Mouse (Mus musculus) left cerebral cortex, postnatal 14 days (tissue): ENCODE data around the gene Slc6a13. TPM values are rescaled to one million over a fixed set of nuclear protein-coding genes. Genes with fewer than 3 reads are reported as not detected.

ENCODE experiments used
- DNase-seq, 2 experiments: peaks; one replicate each; pipeline ENCODE4 v3.0.0; 2021 to 2022; ENCODE audit warnings: low spot score in 2 of 2, mixed read lengths in 1 of 2
- intact Hi-C: fragments of 180-260 bp; cut with DNase I; formaldehyde crosslinking; loops from one replicate; pipeline ENCODE4 v1.15.1; 2025
- long read RNA-seq, 2 experiments: library from polyadenylated mRNA; stranded (forward); transcript quantifications; one replicate each; pipeline ENCODE4 v2.0.0; 2021
- total RNA-seq, 2 experiments: library from RNA; stranded (reverse); gene quantifications; 2 replicates each; pipeline ENCODE4 v1.2.3; 2021

Gene Slc6a13
- 10 to 100 TPM; 19.9 to 21.4 TPM for total RNA-seq
- long read RNA-seq, experiment 1, transcript Slc6a13-201 (15 exons, 2,234 nt), result major isoform, 15 of 22 reads
- long read RNA-seq, experiment 1, partial matches to known transcripts, result 4 of 22 reads
- long read RNA-seq, experiment 1, other reads (novel, unspliced or antisense), result 3 of 22 reads
- long read RNA-seq, experiment 2, transcript Slc6a13-201 (15 exons, 2,234 nt), result major isoform, 32 of 35 reads
- long read RNA-seq, experiment 2, partial matches to known transcripts, result 0 of 35 reads
- long read RNA-seq, experiment 2, other reads (novel, unspliced or antisense), result 3 of 35 reads

DNA sequence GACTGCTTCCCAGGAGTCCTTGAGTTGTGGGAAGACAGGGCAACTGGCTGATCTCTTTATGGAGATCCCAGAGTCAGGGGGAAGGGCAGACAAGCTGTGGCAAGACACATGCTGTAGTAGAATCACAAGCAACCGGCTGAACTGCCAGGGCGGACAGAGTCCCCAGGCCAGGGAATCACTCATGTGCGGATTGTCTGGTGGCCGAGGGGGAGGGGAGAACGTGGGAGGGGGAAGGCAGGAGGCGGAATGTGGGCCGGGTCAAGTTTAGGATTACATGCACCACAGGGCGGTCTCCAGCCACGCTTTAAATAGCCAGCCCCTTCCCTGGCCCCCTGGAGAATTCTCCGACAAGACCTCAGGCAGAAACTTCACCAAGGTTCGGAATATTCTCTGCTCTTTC is at the start of gene Slc6a13:
Slc6a13 (plus strand) TSS at position 274 of the 400 bp plus-strand sequence.
- DNase-seq, result no peak
- intact Hi-C loops, result no loop called here

DNA sequence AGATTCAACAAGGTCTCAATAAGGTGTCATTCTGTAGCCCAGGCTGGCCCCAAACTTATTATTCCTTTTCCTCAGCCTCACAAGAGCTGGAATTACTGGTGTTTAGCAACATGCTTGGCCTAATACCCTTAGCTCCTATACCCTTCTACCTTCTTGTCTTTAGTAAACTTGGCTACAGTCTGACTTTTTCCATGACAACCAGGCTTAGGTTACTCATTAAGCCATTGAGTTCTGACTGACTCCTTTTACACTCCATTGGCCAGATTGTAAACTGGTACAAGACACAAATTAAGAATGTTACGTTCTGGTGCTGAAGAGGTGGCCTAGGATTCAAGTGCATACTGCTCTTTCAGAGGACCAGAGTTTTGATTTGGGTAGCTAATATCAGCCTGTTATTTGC is 49.6 kb upstream of the Slc6a13 start:
- intact Hi-C loops, result no loop called here
- DNase-seq, result no peak

DNA sequence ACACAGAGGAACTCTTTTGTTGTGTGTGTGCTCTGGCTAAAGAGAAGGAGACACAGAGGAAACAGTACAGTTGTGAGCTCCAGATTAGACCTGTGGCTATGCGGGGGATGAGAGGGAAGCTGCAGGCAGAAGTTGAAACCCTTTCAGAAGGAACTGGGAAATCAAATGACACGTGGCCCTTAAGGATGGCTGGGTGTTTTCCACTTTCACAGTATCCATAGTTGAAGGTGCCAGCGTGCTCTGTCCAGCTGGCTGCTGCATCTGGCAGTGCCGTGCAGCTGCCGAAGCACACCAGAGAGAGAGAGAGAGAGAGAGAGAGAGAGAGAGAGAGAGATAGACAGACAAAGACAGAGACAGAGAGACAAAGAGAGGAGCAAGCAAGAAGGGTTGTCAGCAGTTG is 48.8 kb upstream of the Slc6a13 start:
- intact Hi-C loops, result no loop called here
- DNase-seq, result no peak

DNA sequence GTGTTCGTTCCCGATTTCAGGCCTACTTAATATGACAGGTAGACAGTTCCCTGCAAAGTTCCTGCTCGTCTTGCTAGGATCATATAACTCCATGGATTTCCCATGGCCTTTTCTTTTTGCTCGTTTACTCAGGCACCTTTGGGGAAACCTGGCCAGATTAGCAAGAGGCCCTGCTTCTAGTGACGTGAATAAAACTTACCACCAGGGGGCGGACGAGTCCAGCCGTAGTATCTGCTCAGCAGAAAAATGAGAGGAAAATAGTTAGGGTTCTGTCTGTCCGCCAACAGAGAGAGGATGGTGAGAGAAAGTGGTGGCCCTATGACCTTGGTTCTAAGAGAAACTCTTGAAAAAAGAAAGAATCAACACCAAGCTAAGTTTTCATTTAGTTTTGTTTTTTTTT is 39.5 kb upstream of the Slc6a13 start:
- intact Hi-C loops, result no loop called here
- peak; percentile 72 to 88 for DNase-seq

DNA sequence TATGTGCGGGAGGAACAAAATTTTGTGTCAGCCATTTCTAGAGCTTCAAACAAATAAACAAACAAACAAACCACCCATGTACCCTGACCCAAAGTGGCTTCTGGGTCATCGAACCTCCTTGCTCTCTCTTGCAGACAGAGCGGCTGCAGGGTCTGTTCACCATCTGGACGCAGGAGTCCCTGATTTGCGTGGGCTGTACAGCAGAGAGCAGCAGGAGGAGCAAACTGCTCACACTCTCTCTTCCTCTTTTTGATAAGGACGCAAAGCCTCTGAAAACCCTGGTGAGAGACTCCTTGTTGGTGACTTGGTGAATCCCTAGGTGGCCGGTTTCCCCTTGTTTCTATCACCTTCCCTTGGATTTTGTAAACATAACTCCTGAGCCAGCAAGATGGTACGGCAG is 38.8 kb upstream of the Slc6a13 start:
- DNase-seq, result no peak

DNA sequence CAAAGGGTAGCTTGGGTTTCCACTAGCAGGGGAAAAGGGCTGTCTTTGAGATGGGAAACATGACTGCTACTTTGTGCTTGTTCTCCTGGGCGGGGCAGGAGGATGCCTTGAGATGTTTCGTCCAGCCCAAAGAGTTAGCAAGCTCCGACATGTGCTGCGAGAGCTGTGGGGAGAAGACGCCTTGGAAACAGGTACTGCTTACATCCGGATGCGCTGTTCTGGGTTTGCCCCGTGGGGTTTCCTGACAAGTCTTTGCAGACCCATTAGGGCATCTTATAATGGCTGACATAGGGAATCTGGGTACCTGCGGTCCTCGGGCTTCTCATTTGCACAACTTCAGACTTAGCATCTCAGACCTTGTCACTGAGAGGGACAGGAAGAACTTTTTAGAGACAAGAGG is 38.0 kb upstream of the Slc6a13 start:
- intact Hi-C loops, result no loop called here
- DNase-seq, result no peak

More for the DNA sequence above, 38.8 kb upstream of the Slc6a13 start:
- intact Hi-C loops, result no loop called here

DNA sequence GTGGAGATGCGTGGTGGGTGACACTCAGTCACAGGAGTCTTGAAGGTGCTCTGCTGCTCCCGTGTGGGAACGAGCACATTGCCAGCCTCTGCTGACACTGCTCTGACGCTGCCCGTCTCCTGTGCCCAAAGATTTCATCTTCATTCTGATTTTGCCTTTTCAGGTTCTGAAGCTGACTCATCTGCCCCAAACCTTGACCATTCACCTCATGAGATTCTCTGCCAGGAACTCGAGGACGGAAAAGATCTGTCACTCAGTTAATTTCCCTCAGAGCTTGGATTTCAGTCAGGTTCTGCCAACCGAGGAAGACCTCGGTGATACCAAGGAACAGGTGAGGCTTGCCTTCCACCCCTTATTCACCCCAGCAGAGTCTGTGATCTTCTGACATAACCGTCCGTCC is 37.5 kb upstream of the Slc6a13 start:
- intact Hi-C loops, result no loop called here
- DNase-seq, result no peak

DNA sequence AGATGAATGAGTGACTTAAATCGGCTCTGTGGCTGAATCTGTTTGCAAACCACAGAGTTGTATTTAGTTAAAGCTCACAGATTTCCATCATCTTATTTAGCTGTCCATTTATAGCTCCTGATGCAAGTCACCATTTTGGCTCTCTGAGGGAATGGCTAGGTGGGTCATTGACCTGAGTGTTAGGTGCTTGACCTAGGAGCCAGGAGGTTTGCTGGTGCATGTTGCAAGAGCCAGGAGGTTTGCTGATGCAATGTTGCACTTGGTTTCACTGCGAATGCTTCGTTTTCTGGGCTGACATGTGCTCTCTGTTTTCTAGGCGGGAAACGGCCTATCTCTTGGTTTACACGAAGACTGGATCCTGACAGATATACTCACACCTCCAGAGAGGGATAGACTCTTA is 29.9 kb upstream of the Slc6a13 start:
- DNase-seq, result no peak
- intact Hi-C loops, result loop anchor here (2.0 kb wide), 1 partner anchor 263 kb away; no protein-coding TSS in a partner anchor

DNA sequence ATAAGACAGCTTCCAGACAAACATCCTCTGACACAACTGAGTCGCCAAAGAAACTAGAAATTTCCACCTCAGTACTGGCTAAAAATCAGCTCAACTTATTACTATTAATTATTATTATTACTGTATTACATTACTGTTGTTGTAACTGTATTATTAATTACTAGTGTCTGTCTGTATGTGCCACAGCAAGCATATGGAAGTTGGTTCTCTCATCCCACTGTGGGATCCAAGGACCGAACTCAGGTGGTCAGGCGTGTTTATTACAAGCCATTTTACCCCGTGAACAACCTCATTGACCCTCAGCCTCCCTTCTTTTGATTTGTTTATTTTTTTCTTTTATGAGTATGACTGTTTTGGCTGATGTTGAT is 28.3 kb upstream of the Slc6a13 start:
- no peak for DNase-seq
- intact Hi-C loops, result loop anchor here (2.0 kb wide), 2 partner anchors 95 to 261 kb away; no protein-coding TSS in a partner anchor

DNA sequence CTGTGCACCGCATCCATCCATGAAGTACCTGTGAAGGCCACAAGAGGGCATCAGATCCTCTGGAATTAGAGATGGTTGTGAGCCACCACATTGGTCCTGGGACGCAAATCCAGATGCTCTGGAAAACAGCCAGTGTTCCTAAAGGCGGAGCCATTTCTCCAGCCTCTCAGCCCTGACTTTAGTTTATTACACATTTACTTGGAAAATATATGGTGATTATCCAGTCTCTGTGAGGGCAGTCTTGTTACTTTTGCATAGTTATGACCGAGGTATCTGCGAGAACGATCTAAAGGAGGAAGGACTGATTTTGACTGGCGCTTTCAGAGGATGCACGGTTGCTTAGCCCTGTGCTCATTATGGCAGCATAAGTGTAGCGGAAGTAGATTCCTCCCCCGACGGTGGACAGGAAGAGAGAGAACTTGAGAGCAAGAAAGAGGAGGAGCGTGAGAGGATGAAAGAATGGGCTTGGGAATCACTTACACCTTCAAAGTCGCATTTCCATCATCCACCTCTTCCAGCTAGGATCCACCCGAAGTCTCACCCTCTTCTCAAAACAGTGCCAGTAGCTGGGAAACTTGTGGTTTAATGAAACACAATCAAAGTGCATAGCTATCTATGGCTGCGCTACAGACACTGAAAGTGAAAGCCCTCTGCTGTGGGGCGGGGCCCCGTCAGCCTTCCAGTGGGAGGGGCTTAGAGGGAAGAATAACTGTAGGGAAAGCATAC is 27.8 kb upstream of the Slc6a13 start:
- DNase-seq, result peak; percentile 86 to 89
- intact Hi-C loops, result loop anchor here (2.0 kb wide), 1 partner anchor 95 kb away; no protein-coding TSS in a partner anchor

DNA sequence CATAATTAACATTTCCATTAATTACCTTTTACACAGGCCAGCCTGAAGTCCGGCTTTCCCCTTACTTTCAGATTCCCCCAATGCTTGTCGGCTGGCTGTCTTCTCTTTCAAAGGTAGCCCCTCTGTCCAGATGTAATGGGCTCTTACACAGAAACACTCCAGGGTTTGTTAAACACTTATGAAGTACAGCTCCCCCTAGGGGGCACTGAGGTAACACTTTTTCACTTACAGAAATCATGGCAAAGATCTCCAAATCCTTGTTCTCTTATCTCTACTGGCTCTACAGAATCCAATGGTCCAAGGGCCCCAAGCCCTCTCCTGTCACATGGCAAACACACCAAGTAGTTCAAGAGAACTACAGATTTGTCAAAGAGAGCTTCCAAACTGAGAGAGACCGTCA is 25.7 kb upstream of the Slc6a13 start:
- intact Hi-C loops, result no loop called here
- peak; percentile 35 to 48 for DNase-seq

DNA sequence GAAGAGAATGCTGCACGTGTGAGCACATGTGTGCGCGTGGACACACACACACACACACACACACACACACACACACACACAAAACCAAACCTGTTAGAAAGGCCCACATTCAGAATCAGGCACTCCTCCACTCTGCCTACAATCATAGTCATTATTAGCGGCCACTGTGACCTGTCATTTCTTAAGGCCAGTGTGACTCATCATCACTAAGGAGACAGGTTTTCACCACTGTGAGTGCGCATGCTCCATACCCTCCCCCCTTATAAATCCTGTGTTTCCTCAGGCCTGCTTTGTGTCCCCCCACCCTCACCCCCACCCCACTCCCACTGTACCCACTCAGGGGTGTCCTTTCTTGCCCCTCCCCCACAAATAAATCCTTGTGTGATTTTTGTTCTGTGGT is 15.9 kb upstream of the Slc6a13 start:
- intact Hi-C loops, result no loop called here

DNA sequence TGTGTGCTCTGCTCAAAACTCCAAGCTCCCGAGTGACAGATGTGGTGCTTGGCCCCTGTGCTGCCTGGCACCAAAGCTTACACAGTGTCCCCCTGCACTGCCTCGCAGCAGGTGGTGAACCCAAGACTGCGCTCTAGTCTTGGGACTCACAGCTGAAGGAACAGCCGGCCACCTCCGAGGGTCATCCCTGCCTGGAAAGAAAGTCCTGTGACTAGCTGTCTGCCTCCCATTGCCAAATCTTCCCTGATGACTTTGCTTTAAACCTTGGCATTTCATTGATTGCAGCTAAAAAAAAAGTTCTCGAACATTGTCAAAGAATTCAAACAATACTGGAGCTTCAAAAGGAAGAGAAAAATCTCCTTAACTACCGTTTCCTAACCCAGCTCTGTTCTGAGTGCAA is 710 bp upstream of the Slc6a13 start:
- intact Hi-C loops, result no loop called here

More for the DNA sequence above, 15.9 kb upstream of the Slc6a13 start:
- no peak for DNase-seq

DNA sequence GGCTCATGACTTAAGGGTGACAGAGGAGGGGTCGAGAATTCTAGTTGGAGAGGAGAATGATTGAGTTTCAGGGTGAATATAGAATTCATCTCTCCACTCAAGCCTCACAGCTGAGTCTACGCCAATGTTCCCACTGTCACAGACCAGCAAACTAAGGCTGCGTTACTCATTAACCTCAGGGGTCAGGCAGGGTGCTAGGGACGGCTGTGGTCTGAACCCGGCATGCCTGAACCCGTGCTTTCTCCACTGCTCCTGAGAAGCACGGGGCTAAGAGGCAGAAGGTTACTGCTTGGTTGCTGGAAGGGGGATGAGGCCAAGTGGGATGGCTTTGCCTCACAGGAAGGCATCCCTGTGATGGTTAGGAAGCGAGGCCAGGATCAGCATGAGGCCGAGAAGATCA is 477 bp downstream of the Slc6a13 start:
- DNase-seq, result no peak
- intact Hi-C loops, result no loop called here

More for the DNA sequence above, 710 bp upstream of the Slc6a13 start:
- no peak for DNase-seq

DNA sequence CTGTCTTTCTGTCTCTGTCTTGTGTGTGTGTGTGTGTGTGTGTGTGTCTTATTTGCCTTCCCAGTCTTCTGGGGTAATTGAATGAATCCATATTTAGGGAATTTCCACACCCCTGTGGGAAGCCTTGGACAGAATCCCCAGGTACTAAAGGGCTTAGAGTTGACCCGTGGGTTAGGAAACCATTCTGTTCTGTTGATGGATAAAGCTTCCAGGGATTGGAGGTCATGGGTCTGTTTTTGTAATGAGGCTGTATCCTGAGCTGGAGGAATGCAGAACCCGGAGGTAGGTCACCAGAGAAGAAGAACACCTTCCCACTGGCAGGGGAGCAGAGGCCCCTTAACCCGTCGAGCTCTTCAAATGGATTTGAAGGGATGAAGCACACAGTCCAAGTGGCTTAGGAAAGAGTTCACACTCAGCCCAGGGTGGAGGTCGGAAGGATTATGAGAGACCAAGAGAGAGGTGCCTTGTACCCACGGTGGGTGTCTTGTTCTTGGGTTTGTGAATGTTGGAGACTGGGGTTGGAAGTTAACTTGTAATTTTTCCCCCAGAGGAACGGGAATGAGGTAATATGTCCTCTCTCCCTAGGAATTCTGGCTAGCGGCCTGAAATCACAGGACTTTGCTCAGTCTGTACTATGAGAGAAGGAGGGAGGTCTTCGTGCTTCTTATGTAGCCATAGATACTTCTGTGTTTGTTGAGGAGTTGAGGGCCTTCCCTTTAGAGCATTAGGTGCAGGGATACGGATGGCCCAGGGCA is 3.6 kb downstream of the Slc6a13 start:
- DNase-seq, result no peak
- intact Hi-C loops, result no loop called here

DNA sequence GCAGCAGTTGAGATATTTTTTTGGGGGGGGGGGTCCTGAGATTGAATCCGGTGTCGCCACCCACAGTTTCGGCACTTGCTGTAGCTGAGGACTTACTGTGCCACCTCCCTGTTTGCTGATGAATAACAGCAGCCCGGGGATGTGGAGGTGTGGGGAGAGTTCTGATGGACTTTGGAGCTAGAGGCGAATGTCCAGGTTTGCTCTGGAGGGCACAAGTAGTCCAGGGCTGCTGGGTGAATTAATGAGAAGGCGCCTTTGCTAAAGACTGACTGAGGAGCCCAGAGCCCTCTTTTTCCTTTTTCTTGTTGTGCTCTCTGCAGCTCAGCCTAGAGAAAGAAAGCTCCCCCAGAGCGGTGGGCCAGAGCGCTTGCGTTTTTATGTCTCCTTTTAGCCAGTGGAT is 4.6 kb downstream of the Slc6a13 start:
- no peak for DNase-seq
- intact Hi-C loops, result no loop called here

DNA sequence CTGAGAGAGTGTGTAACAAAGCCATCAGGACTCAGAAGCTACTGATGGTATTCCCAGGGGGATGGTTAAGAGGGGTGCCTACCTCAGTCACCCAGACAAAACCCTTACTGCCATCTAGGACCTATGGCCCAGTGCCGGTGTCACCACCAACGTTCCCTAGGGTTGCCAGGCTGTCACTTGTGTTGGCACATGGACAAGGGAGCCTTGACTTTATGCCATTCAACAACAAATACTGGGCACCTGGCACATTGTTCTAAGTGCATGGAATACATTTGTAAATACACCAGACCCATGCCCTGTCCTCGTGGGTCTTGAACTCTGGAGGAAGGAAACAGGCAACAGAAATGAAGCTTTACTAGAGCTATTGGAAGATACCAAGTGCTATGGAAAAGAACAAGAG is 5.5 kb downstream of the Slc6a13 start:
- no peak for DNase-seq
- intact Hi-C loops, result no loop called here

DNA sequence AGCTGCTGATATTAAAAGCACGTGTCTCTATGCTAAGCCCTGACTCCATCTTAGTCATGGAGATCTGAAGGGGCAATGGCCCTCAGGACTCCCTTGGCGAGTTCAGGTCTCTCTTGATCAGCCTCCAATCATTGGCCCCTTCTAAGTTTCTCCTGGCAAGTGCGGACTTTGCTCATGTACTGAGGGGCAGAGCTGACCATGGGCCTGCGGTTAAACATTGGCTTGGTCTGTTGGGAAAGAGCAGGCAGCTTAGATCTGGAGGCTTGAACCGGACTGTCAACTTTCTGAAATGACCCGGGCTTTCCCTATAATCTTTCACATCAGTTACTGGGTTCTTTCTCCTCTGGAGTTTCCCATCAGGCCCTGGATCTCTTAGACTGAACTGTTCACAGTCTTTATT is 11.0 kb downstream of the Slc6a13 start:
- intact Hi-C loops, result no loop called here
- DNase-seq, result no peak

DNA sequence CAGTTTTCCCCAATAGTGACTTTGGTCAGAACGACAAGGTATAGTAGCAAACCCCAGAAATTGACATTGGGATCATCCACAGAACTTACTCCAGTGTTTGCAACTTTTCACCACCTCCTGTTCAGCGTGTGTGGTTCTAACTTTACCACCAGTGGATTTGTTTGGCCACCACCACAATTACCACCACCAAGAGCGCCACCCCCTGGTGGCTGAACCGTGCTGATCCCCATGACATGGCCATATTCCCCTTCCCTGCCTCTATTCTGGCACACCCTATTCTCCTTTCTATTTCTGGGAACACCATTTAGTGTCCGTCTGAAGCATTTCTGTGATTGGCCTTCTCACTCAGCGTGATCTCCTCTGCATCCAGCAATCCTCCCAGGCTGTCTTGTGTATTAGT is 19.1 kb downstream of the Slc6a13 start:
- intact Hi-C loops, result no loop called here
- DNase-seq, result no peak

DNA sequence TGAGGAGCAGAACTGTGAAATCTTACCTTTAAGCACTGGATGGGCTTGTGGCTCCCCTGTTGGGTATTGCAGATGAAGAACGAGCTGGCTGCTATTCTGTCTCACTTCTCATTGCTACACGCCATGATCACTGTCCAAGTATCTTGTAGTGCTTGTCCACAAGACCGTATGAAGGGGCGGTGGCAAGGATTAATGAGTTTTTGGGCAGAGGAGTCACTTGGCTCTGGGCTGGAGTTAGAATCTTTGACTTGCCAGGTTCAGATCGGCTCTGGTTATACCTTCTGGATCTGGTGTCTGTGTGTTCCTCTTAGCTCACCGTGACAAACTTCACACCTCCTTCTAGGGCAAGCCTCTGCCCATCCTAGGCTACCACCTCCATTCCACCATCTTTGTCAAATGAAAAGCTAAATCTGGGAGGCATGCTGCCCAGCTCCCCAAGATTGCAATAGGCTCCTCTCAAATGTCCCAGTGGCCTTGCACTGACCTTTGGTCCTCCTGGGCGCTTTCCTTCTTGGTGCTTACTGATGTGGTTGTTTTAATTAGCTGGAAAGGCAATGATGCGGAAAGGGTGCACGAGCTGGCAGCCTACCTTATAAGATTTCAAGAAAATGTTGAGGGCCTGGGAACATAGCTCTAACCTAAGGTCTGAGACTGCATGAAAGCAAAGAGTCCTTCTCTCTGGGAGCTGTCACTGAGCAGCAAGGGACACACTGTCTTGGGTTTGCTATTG is 22.5 kb downstream of the Slc6a13 start:
- intact Hi-C loops, result no loop called here

More for the DNA sequence above, 22.5 kb downstream of the Slc6a13 start:
- DNase-seq, result no peak
